Mouse (Mus musculus) thymus, postnatal 14 days (tissue): ENCODE measurements around the gene 4931440F15Rik.

Experiments
- DNase-seq: peaks from one replicate; pipeline ENCODE4 v3.0.0; 2021

The 4931440F15Rik gene

GRCm38 (mm10) chr11:29801432-29802427 is 23.7 kb downstream of the 4931440F15Rik start:
- DNase-seq: no peak

GRCm38 (mm10) chr11:29799839-29800238 is 25.6 kb downstream of the 4931440F15Rik start:
- no peak for DNase-seq

- DNase-seq: no peak
Observed at GRCm38 (mm10) chr11:29795106-29795505, 30.4 kb downstream of the 4931440F15Rik start.

GRCm38 (mm10) chr11:29794475-29794874 is 31.0 kb downstream of the 4931440F15Rik start:
- no peak for DNase-seq

GRCm38 (mm10) chr11:29790796-29791195 is 34.7 kb downstream of the 4931440F15Rik start:
- no peak for DNase-seq

GRCm38 (mm10) chr11:29788921-29789638 is 36.4 kb downstream of the 4931440F15Rik start:
- DNase-seq: no peak

GRCm38 (mm10) chr11:29788499-29788898 is 37.0 kb downstream of the 4931440F15Rik start:
- no peak for DNase-seq

GRCm38 (mm10) chr11:29787473-29787872 is 38.0 kb downstream of the 4931440F15Rik start:
- no peak for DNase-seq

- no peak for DNase-seq
Observed at GRCm38 (mm10) chr11:29786583-29787219, 38.8 kb downstream of the 4931440F15Rik start.

- DNase-seq: no peak
Observed at GRCm38 (mm10) chr11:29779409-29780026, 46.0 kb downstream of the 4931440F15Rik start.

GRCm38 (mm10) chr11:29778936-29779335 is 46.5 kb downstream of the 4931440F15Rik start:
- DNase-seq: no peak

- DNase-seq: no peak
Observed at GRCm38 (mm10) chr11:29777964-29778363, 47.5 kb downstream of the 4931440F15Rik start.

- DNase-seq: no peak
Observed at GRCm38 (mm10) chr11:29774760-29775159, 50.7 kb downstream of the 4931440F15Rik start.

GRCm38 (mm10) chr11:29774296-29774695 is 51.2 kb downstream of the 4931440F15Rik start:
- no peak for DNase-seq
